Mouse (Mus musculus): ENCODE results near the gene Rpia. TPM values are rescaled to one million over a fixed set of nuclear protein-coding genes. Genes with fewer than 3 reads are reported as not detected.

Gene Rpia
- total RNA-seq, 2 experiments from 2014 or later = 11.1 to 14.3 TPM

DNA sequence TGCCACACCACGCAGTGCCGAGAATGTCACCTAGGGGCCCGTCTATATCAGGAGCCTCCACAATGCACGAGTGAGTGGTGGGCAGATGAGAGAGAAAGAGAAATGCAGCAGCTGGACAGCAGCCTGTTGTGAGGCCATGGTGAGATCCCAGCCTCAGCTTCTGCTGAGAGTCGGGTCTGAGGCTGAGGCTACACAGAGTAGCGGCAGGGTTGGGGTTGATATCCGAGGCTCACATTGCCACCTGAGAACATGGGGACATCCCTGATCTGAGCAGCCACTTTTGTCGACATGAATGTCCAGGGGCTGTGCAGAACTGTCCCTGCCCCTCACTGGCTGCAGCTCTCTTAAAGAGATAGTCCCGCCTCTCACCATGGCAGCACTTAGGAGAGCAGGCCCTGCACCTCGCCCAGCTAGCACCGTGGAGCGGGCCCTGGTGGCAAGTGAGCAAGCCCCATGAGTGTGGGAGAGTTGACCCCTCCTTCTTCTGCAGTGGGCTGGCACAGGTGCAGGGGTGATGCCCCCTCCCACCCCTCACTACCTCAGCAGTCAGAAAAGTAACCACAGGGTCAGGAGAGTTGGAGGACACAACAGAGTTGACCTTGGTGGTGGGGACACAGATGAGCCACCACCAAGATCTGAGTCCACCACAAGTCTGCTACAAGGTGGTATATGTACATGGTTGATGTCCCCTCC is 75.2 kb downstream of the Rpia start:
- DNase-seq (ENCODE audit: low spot score in 2 of 2) = no peak
- intact Hi-C loops (cut with DNase I) = no loop called here

Other genes starting within 250 kb of the Rpia start
- 10 to 100 TPM; 23.4 to 25.2 TPM for gene Eif2ak3, start 52.3 kb upstream of the Rpia start, total RNA-seq (2021)
- not detected for gene Tex37, start 126.7 kb upstream of the Rpia start, total RNA-seq (2021)
- not detected for gene Foxi3, start 164.3 kb upstream of the Rpia start, total RNA-seq (2021)

Data from left cerebral cortex, postnatal 36 days (tissue).